Mouse (Mus musculus) hindbrain, embryonic 16.5 days (tissue): Measurements from ENCODE around the gene Gm42417. TPM values are rescaled to one million over a fixed set of nuclear protein-coding genes. Genes with fewer than 3 reads are reported as not detected.

Experiments used
- ATAC-seq: fragments of 200-750 bp; cut with Nextera tagmentation; 2 replicates; pipeline ENCODE4 v1.8.0; 2017; ENCODE audit warnings: moderate TSS enrichment, moderate library complexity
- H3K27ac ChIP-seq: fragments of 300-500 bp; sonication (generic); 2 replicates; pipeline ENCODE4 v1.5.1; 2014; ENCODE audit warnings: low read depth, mild to moderate bottlenecking, control low read depth, low read length, moderate library complexity
- H3K27me3 ChIP-seq: fragments of 300-500 bp; sonication (generic); replicated peaks from 2 replicates; pipeline ENCODE4 v1.6.1; 2014; ENCODE audit warnings: low read length; ENCODE audit not compliant: control insufficient read depth, insufficient read depth
- H3K36me3 ChIP-seq: fragments of 300-500 bp; sonication (generic); 2 replicates; pipeline ENCODE4 v1.6.1; 2014; ENCODE audit warnings: mild to moderate bottlenecking, low read length, moderate library complexity, mixed read lengths; ENCODE audit not compliant: control insufficient read depth, insufficient read depth
- H3K4me1 ChIP-seq: fragments of 300-500 bp; sonication (generic); 2 replicates; pipeline ENCODE4 v1.6.1; 2014; ENCODE audit warnings: low read depth, low read length; ENCODE audit not compliant: control insufficient read depth, insufficient read depth
- H3K4me2 ChIP-seq: fragments of 300-500 bp; sonication (generic); 2 replicates; pipeline ENCODE4 v1.6.1; 2014; ENCODE audit warnings: mild to moderate bottlenecking, low read length, control low read depth, moderate library complexity
- H3K4me3 ChIP-seq: fragments of 300-500 bp; sonication (generic); 2 replicates; pipeline ENCODE4 v1.5.1; 2014; ENCODE audit warnings: mild to moderate bottlenecking, low read length, control low read depth, moderate library complexity
- H3K9ac ChIP-seq: fragments of 300-500 bp; sonication (generic); 2 replicates; pipeline ENCODE4 v1.6.1; 2014; ENCODE audit warnings: low read depth, mild to moderate bottlenecking, control low read depth, low read length, moderate library complexity
- H3K9me3 ChIP-seq: fragments of 300-500 bp; sonication (generic); 2 replicates; pipeline ENCODE4 v1.6.1; 2014; ENCODE audit warnings: mild to moderate bottlenecking, low read length, moderate library complexity; ENCODE audit not compliant: control insufficient read depth
- WGBS: fragments of 180-500 bp; shearing (Covaris S2); extraction: QIAGEN DNeasy Blood & Tissue Kit; methylation state at CpG from one replicate; pipeline ENCODE4 v1.1.7; 2014; 5-methylcytosine and 5-hydroxymethylcytosine counted together
- microRNA-seq: library from miRNA; unstranded; fragments of <30 nt; microRNA quantifications from one replicate; pipeline ENCODE4, GENCODE M21; 2017
- polyA plus RNA-seq: library from polyadenylated mRNA; unstranded; fragments of >200 nt; fragmentation: Nextera tagmentation; extraction: Ambion mirVana; gene quantifications from 2 replicates; pipeline ENCODE4 v1.2.1, GENCODE M21; 2015

The Gm42417 gene
- polyA plus RNA-seq, 1 experiment from 2014 or later, result 0.30 TPM

DNA sequence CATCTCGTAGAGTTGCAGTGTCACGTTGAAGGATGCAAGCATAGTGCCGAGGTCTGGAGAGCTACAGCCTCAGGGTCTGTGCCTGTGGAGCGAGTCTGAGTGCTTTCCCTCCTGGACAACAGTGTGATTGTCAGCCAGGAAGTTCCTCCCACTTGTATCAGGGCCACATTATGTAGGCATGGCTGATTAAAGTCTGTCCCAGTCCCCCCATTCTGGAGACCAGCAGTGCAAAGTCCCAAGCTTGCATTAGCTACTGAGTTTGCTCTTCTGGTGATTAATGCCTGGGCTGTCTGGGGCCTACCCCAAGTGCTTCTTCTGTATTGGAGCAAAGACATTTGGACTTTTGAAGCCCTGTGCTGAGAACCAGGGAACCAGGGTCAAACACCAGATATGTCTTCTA is 55.4 kb downstream of the Gm42417 start:
- WGBS, result 71% methylated on average over 4 of the region's 4 CpGs

More for the DNA sequence above, 55.4 kb downstream of the Gm42417 start:
- Histone ChIP-seq H3K36me3 (no peaks in the 10 kb centered on the region), H3K4me2 (no peak overlapping the region), H3K9me3 (no peaks in the 10 kb centered on the region), H3K27me3 (no peaks in the 10 kb centered on the region), H3K9ac (no peak overlapping the region), H3K27ac (no peak overlapping the region), H3K4me3 (no peak overlapping the region), H3K4me1 (no peaks in the 10 kb centered on the region)
- no peak for ATAC-seq

Small RNA genes within 50 kb of the gene (microRNA-seq; reads per million reads assigned to microRNA genes)
- gene Gm47280, result not detected

Other genes starting within 250 kb of the Gm42417 start
- gene Arid5a, start 231.7 kb downstream of the Gm42417 start, polyA plus RNA-seq, result 6.7 and 7.1 TPM in 2 replicates
- 33.0 and 40.6 TPM in 2 replicates for gene Kansl3, start 170.2 kb downstream of the Gm42417 start, polyA plus RNA-seq
- 1.9 and 3.2 TPM in 2 replicates for gene Fer1l5, start 167.1 kb downstream of the Gm42417 start, polyA plus RNA-seq
- gene Lman2l, start 94.2 kb downstream of the Gm42417 start, polyA plus RNA-seq, result 62.9 and 67.6 TPM in 2 replicates
- gene Cnnm4, start 67.8 kb downstream of the Gm42417 start, polyA plus RNA-seq, result 11.4 and 12.8 TPM in 2 replicates
- 4.3 and 5.0 TPM in 2 replicates for gene Cnnm3, start 27.6 kb downstream of the Gm42417 start, polyA plus RNA-seq
- 12.2 and 19.8 TPM in 2 replicates for gene Ankrd23, start 2.5 kb downstream of the Gm42417 start, polyA plus RNA-seq
- gene Ankrd39, start 8.0 kb upstream of the Gm42417 start, polyA plus RNA-seq, result 31.0 and 33.8 TPM in 2 replicates
- 19.1 and 21.2 TPM in 2 replicates for gene Sema4c, start 18.9 kb upstream of the Gm42417 start, polyA plus RNA-seq
- gene Fam178b, start 143.8 kb upstream of the Gm42417 start, polyA plus RNA-seq, result 0.28 and 0.76 TPM in 2 replicates
- 711 and 823 TPM in 2 replicates for gene Cox5b, start 152.0 kb upstream of the Gm42417 start, polyA plus RNA-seq
- gene 4933424G06Rik, start 170.7 kb upstream of the Gm42417 start, polyA plus RNA-seq, result 0.14 and 0.98 TPM in 2 replicates
- gene Actr1b, start 175.0 kb upstream of the Gm42417 start, polyA plus RNA-seq, result 116 and 117 TPM in 2 replicates
- 2.4 TPM in 2 replicates for gene Zap70, start 222.4 kb upstream of the Gm42417 start, polyA plus RNA-seq